Mouse (Mus musculus) adrenal gland, adult 2 months (tissue): ENCODE measurements around the gene Bahd1. TPM values are rescaled to one million over a fixed set of nuclear protein-coding genes. Genes with fewer than 3 reads are reported as not detected.

Source experiments
- DNase-seq: peaks from one replicate; pipeline ENCODE4 v3.0.0; 2021
- polyA plus RNA-seq: library from polyadenylated mRNA; depleted of rRNA; stranded (reverse); fragments of >200 nt; gene quantifications from 2 replicates; pipeline ENCODE4 v1.2.3, GENCODE M21; 2012; rRNA removed
- total RNA-seq, 2 experiments: library from RNA; stranded (reverse); gene quantifications; 2 replicates each; pipeline ENCODE4 v1.2.3; 2021

Gene Bahd1
- total and polyA plus RNA-seq, 3 experiments, result 36.5 to 60.3 (median 46.0) TPM

GRCm38 (mm10) chr2:118941341-118941740 is 41.2 kb downstream of the Bahd1 start:
- no peak for DNase-seq

GRCm38 (mm10) chr2:118943232-118943631 is 43.1 kb downstream of the Bahd1 start:
- no peak for DNase-seq

GRCm38 (mm10) chr2:118948818-118949217 is 48.6 kb downstream of the Bahd1 start:
- no peak for DNase-seq

GRCm38 (mm10) chr2:118949699-118950098 is 49.5 kb downstream of the Bahd1 start:
- no peak for DNase-seq

- DNase-seq, result peak; percentile 37
These were observed 56.3 kb downstream of the Bahd1 start for GRCm38 (mm10) chr2:118956497-118956896.

GRCm38 (mm10) chr2:118959644-118960043 is 59.5 kb downstream of the Bahd1 start:
- DNase-seq, result no peak

- DNase-seq, result no peak
These were observed 60.2 kb downstream of the Bahd1 start for GRCm38 (mm10) chr2:118960413-118960812.

- peak; percentile 85 for DNase-seq
These were observed 61.4 kb downstream of the Bahd1 start for GRCm38 (mm10) chr2:118961546-118961945.

GRCm38 (mm10) chr2:118963007-118963675 is 63.0 kb downstream of the Bahd1 start:
- DNase-seq, result no peak

GRCm38 (mm10) chr2:118963676-118964012 is 63.5 kb downstream of the Bahd1 start:
- no peak for DNase-seq

GRCm38 (mm10) chr2:118969585-118970147 is 69.5 kb downstream of the Bahd1 start:
- DNase-seq, result no peak

GRCm38 (mm10) chr2:118972048-118972447 is 71.9 kb downstream of the Bahd1 start:
- no peak for DNase-seq

GRCm38 (mm10) chr2:118972687-118973376 is 72.7 kb downstream of the Bahd1 start:
- peak; percentile 93 for DNase-seq

Other genes with a start within 250 kb of the Bahd1 start
- 10 to 100 TPM; 12.0 to 22.5 TPM for gene Pak6, start 237.1 kb upstream of the Bahd1 start, total RNA-seq
- 35.3 and 38.7 TPM in 2 replicates for gene Pak6, start 237.1 kb upstream of the Bahd1 start, polyA plus RNA-seq
- under 1 TPM; 0.14 to 0.35 TPM for gene Ankrd63, start 196.4 kb upstream of the Bahd1 start, total RNA-seq
- 0.26 and 0.29 TPM in 2 replicates for gene Ankrd63, start 196.4 kb upstream of the Bahd1 start, polyA plus RNA-seq
- 1 to 10 TPM; 1.6 to 2.4 TPM for gene Plcb2, start 171.9 kb upstream of the Bahd1 start, total RNA-seq
- gene Plcb2, start 171.9 kb upstream of the Bahd1 start, polyA plus RNA-seq, result 0.97 and 1.4 TPM in 2 replicates
- gene Inafm2, start 154.6 kb upstream of the Bahd1 start, total RNA-seq, result 10 to 100 TPM; 30.0 to 45.0 TPM
- 22.1 and 31.3 TPM in 2 replicates for gene Inafm2, start 154.6 kb upstream of the Bahd1 start, polyA plus RNA-seq
- 10 to 100 TPM in 1 of 2 experiments, 1 to 10 TPM in 1; 3.3 to 13.9 TPM for gene Ccdc9b, start 137.7 kb upstream of the Bahd1 start, total RNA-seq
- 4.0 and 5.3 TPM in 2 replicates for gene Ccdc9b, start 137.7 kb upstream of the Bahd1 start, polyA plus RNA-seq
- gene Phgr1, start 127.6 kb upstream of the Bahd1 start, total RNA-seq, result not detected
- gene Phgr1, start 127.6 kb upstream of the Bahd1 start, polyA plus RNA-seq, result 0.83 TPM in 1 of 2 replicates, not detected in the other
- gene Disp2, start 120.7 kb upstream of the Bahd1 start, total RNA-seq, result 10 to 100 TPM; 27.0 to 38.5 TPM
- gene Disp2, start 120.7 kb upstream of the Bahd1 start, polyA plus RNA-seq, result 25.9 and 27.7 TPM in 2 replicates
- gene Knstrn, start 86.4 kb upstream of the Bahd1 start, total RNA-seq, result 1 to 10 TPM; 1.8 to 2.1 TPM
- gene Knstrn, start 86.4 kb upstream of the Bahd1 start, polyA plus RNA-seq, result 0.26 and 0.65 TPM in 2 replicates
- gene Ivd, start 38.4 kb upstream of the Bahd1 start, total RNA-seq, result 100 to 1,000 TPM; 245 to 355 TPM
- 205 and 242 TPM in 2 replicates for gene Ivd, start 38.4 kb upstream of the Bahd1 start, polyA plus RNA-seq
- gene Chst14, start 26.1 kb downstream of the Bahd1 start, total RNA-seq, result 10 to 100 TPM in 1 of 2 experiments, 1 to 10 TPM in 1; 7.8 to 15.7 TPM
- gene Chst14, start 26.1 kb downstream of the Bahd1 start, polyA plus RNA-seq, result 21.6 and 22.0 TPM in 2 replicates
- 10 to 100 TPM; 13.1 to 21.5 TPM for gene Ccdc32, start 129.0 kb downstream of the Bahd1 start, total RNA-seq
- 3.3 and 3.8 TPM in 2 replicates for gene Ccdc32, start 129.0 kb downstream of the Bahd1 start, polyA plus RNA-seq
- 1 to 10 TPM; 4.1 to 5.5 TPM for gene Rpusd2, start 134.4 kb downstream of the Bahd1 start, total RNA-seq
- 3.2 and 3.5 TPM in 2 replicates for gene Rpusd2, start 134.4 kb downstream of the Bahd1 start, polyA plus RNA-seq
- 1 to 10 TPM in 1 of 2 experiments, under 1 TPM in 1; 0.59 to 1.4 TPM for gene Knl1, start 146.7 kb downstream of the Bahd1 start, total RNA-seq
- gene Knl1, start 146.7 kb downstream of the Bahd1 start, polyA plus RNA-seq, result 0.06 and 0.08 TPM in 2 replicates
- 1 to 10 TPM in 1 of 2 experiments, under 1 TPM in 1; 0.76 to 1.3 TPM for gene Rad51, start 212.4 kb downstream of the Bahd1 start, total RNA-seq
- gene Rad51, start 212.4 kb downstream of the Bahd1 start, polyA plus RNA-seq, result 0.46 and 0.79 TPM in 2 replicates